Mouse (Mus musculus) cortical plate, adult 2 months (tissue): ENCODE data around the gene Flt1.

Experiments used
- CTCF ChIP-seq: fragments of 200-500 bp; IDR thresholded peaks from 2 replicates; pipeline ENCODE4 v1.5.1; 2011; ENCODE audit warnings: mild to moderate bottlenecking, control low read depth, low read length; ENCODE audit not compliant: insufficient read depth; ENCODE audit errors: extremely low read depth
- POLR2A ChIP-seq: fragments of 200-500 bp; IDR thresholded peaks from 2 replicates; pipeline ENCODE4 v1.6.1; 2011; ENCODE audit warnings: mild to moderate bottlenecking, low read length, control low read depth; ENCODE audit not compliant: insufficient read depth; ENCODE audit errors: extremely low read depth

DNA sequence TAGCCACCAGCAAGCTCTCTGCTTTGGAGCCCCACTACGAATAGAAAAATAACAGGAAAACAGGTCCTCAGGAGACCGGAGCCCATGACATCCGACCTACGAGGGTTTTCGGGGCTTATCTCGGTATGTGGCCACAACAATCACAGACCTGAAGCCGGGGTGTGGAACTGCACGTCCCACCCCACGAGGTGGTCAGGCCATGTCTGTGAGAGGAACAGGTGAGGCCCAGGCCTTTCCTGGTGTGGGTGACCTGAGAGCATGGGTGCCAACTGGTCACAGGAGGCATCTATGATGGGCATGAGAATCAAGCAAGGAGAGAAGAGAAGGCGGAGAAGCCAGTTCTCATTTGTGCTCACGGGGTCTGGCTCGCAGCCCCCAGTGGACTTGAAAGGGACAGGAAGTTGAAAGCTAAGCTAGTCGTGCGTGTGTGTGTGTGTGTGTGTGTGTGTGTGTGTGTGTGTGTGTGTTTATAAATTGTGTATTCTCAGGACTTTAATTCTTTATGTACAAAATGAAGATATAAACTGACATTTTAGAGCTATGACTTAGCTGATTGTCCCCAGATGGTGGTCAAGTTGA, 79.4 kb downstream of the Flt1 start:
- TF ChIP-seq POLR2A = no peak
- no peak for TF ChIP-seq CTCF
